Mouse (Mus musculus): ENCODE measurements around the gene Naa10.

DNA sequence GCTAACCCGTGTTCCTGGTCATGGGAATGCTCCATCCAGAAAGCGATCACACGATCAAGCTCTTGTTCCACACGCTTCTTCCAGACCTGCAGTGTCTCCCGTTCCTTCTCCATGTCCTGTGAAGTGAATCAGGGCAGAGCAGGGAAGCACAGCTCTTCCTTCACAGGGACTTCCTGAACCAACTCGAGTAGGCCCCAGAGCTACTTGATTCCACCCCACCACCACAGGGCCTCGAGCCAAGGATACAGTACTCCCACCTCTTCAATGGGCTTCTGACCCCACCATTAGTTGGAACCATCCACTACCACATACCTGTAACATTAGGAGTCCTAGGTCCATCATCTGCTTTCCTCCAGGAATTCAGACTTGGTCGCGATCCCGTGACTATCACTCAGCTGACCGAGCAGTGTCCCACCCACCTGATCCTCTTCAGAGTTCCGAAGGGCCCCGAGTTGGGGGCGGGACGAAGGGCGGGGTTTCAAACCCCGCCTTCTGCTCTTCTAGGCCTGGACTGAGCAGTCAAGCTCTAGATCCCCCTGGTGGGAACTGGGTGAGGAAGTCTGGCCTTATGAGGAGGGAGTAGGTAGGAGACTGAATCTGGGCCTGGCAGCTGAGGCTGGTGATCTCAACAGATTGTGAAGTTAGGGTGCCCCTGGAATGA lies 8.8 kb upstream of the Naa10 start, which contains the start of gene Renbp:
- TF ChIP-seq EP300 (IDR thresholded peaks at IDR 0.05; ENCODE audit: low read depth), result no peak
- TF ChIP-seq CTCF (IDR thresholded peaks at IDR 0.05; ENCODE audit: low read depth), result peak; percentile 37; the same call in 1 of the 2 replicates
